Mouse (Mus musculus) small intestine, adult 2 months (tissue): ENCODE measurements around the gene Cd2bp2. TPM values are rescaled to one million over a fixed set of nuclear protein-coding genes. Genes with fewer than 3 reads are reported as not detected.
"Not testable (repeated sequence)": the region's sequence is repeated elsewhere in the genome, so short reads cannot be mapped to it uniquely, and the experiment has no call there.

ENCODE experiments used
- H3K27ac ChIP-seq: fragments of 200-500 bp; 2 replicates; pipeline ENCODE4 v1.5.1; 2012; ENCODE audit warnings: low read depth, low read length, control low read depth, inconsistent platforms; ENCODE audit not compliant: insufficient read depth
- H3K27me3 ChIP-seq: fragments of 200-500 bp; 2 replicates; pipeline ENCODE4 v1.6.1; 2012; ENCODE audit warnings: mild to moderate bottlenecking, moderate library complexity, low read length, inconsistent platforms; ENCODE audit not compliant: control insufficient read depth, insufficient read depth
- H3K36me3 ChIP-seq: fragments of 200-500 bp; 2 replicates; pipeline ENCODE4 v1.6.1; 2012; ENCODE audit warnings: mild to moderate bottlenecking, low read length, control low read depth, inconsistent platforms; ENCODE audit not compliant: control insufficient read depth, insufficient read depth
- H3K4me1 ChIP-seq: fragments of 200-500 bp; 2 replicates; pipeline ENCODE4 v1.6.1; 2012; ENCODE audit warnings: low read length, inconsistent platforms, mixed read lengths; ENCODE audit not compliant: control insufficient read depth, insufficient read depth, insufficient read length
- H3K4me3 ChIP-seq: fragments of 200-500 bp; 2 replicates; pipeline ENCODE4 v1.5.1; 2012; ENCODE audit warnings: low read depth, mild to moderate bottlenecking, control low read depth, inconsistent platforms, low read length, moderate library complexity
- CTCF ChIP-seq: fragments of 200-500 bp; IDR thresholded peaks from 2 replicates; pipeline ENCODE4 v1.5.1; 2012; ENCODE audit warnings: low read depth, mild to moderate bottlenecking, control low read depth, inconsistent platforms, low read length, moderate library complexity, mixed read lengths; ENCODE audit not compliant: insufficient replicate concordance, insufficient read length; ENCODE audit errors: extremely low read depth
- POLR2A ChIP-seq: fragments of 200-500 bp; IDR thresholded peaks from 2 replicates; pipeline ENCODE4 v1.6.1; 2012; ENCODE audit warnings: low read depth, mild to moderate bottlenecking, control low read depth, inconsistent platforms, low read length, moderate library complexity
- WGBS: fragments of 180-500 bp; shearing (Covaris S2); methylation state at CpG from one replicate; pipeline ENCODE4 v1.1.7; 2018; 5-methylcytosine and 5-hydroxymethylcytosine counted together
- polyA plus RNA-seq: library from polyadenylated mRNA; depleted of rRNA; stranded (reverse); fragments of >200 nt; gene quantifications from 2 replicates; pipeline ENCODE4 v1.2.3, GENCODE M21; 2012

The Cd2bp2 gene
- polyA plus RNA-seq, 1 experiment, result 13.9 TPM

DNA sequence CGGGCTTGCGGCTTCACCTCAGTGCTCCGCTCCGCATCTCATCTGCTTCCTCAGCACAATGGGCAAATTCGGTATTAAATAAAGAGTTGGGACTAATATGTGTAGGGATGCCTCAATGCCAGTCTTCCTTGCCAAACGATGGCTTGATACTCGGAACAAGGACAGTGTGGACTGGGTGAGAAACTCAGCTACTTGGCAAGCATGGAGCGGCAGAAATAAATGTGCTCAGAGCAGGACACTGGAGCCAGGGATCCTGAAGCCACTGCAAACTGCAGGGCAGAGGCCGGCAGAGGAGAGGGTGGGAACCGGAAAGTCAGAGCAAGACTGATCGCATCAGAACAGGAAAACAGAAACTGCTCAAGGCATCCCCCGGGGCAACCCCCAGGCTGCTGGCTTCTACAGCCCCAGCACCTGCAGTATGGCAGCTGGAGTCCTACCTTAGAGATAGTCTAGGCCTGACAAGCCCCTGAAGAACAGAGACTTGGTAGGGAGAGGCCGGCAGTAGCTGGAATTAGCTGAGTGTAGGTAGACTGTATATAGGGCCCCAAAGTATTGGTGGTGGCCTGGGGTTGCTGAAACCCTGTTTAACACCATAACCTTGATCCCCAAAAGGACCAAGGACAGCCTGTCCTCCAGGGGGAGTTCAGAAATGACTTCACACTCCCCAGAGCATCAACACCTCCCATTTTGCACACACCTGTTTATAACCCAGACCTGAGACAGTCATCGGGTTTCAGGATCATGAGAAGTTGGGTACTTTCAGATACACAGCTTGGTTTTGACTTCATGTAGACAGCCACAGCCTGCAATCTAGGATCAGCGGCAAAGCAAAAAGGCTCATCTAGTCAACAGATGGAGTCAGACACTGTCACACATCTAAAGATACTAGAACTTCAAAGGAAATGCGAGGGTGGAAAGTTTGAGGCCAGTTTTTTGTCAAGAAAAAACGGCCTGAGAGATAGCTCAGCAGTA lies 7.3 kb downstream of the Cd2bp2 start:
- WGBS, result 73% methylated on average over 17 of the region's 17 CpGs
- no peaks in the 10 kb centered on the region for H3K27me3 ChIP-seq
- H3K4me1 ChIP-seq, result peaks cover 5% of the 10 kb centered on the region; the same call in 1 of the 2 replicates
- no peak overlapping the region for H3K4me3 ChIP-seq
- peaks cover 22% of the 10 kb centered on the region for H3K36me3 ChIP-seq
- no peak for TF ChIP-seq CTCF
- no peak for TF ChIP-seq POLR2A
- H3K27ac ChIP-seq, result peak overlapping the region; percentile 69

DNA sequence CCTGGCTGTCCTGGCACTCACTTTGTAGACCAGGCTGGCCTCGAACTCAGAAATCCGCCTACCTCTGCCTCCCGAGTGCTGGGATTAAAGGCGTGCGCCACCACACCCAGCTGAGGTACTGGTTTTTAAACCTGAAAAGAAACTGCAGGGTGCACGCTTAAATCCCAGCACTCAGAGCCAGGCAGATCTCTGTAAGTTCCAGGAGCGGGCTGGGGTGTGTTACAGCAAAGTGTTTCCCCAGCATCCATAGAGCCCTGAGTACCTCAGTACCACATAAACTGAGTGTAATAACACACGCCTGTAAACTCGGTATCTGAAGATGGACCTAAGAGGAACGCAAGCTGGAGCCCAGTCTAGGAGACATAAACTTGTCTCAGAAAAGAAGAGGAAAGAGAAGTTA lies 8.5 kb downstream of the Cd2bp2 start:
- 79% methylated on average over 10 of the region's 10 CpGs for WGBS
- TF ChIP-seq CTCF (no peak), POLR2A (no peak)
- Histone ChIP-seq H3K36me3 (peaks cover 10% of the 10 kb centered on the region), H3K27me3 (no peaks in the 10 kb centered on the region), H3K4me3 (no peak overlapping the region), H3K27ac (no peak overlapping the region), H3K4me1 (peaks cover 5% of the 10 kb centered on the region; the same call in 1 of the 2 replicates)

DNA sequence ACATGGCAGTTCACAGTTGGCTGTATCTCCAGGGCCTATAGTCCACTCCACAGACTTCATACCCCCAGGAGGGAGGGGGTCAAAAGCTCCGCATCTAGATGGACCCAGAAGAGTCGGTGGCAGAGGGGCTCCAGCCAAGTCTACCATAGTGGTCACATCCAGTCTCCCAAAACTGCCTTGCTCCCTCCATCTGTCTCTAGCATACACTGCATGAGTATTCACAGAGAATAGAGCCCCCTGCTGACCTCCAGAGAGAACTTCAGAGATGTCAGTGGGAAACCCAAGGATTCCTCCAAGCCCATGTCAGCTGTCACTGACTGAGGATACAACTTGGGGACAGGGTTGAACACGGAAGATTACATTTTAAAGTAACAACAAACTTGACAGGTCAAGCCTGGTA lies 10.2 kb downstream of the Cd2bp2 start:
- Histone ChIP-seq H3K36me3 (no peaks in the 10 kb centered on the region), H3K27me3 (no peaks in the 10 kb centered on the region), H3K27ac (no peak overlapping the region), H3K4me1 (peaks cover 5% of the 10 kb centered on the region; the same call in 1 of the 2 replicates), H3K4me3 (no peak overlapping the region)
- TF ChIP-seq POLR2A, result no peak
- TF ChIP-seq CTCF, result peak; percentile 37; the same call in 1 of the 2 replicates
- 70% methylated on average over 3 of the region's 3 CpGs for WGBS

DNA sequence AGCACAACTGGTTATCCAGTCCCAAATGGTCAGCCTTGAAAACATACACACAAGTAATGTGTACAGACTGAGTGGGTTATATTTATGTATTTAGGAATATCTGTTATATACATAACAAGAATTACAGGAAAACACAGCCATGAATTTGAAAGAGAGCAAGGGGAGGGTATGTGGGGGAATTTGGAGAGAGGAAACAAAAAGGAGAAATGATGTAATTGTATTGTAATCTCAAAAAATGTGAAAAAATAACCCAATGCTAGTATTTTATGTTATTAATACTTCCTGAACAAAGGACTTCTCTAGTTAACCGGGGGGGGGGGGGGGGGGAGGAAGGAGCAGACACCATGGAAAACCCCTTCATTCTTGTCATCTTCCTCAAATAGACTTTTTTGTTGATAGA lies 11.1 kb downstream of the Cd2bp2 start:
- Histone ChIP-seq H3K27me3 (no peaks in the 10 kb centered on the region), H3K4me3 (no peak overlapping the region), H3K27ac (peak overlapping the region; percentile 41; the same call in 1 of the 2 replicates), H3K4me1 (peaks cover 5% of the 10 kb centered on the region; the same call in 1 of the 2 replicates), H3K36me3 (no peaks in the 10 kb centered on the region)
- no peak for TF ChIP-seq POLR2A
- TF ChIP-seq CTCF, result no peak
- 31% methylated on average over 1 of the region's 1 CpGs for WGBS

DNA sequence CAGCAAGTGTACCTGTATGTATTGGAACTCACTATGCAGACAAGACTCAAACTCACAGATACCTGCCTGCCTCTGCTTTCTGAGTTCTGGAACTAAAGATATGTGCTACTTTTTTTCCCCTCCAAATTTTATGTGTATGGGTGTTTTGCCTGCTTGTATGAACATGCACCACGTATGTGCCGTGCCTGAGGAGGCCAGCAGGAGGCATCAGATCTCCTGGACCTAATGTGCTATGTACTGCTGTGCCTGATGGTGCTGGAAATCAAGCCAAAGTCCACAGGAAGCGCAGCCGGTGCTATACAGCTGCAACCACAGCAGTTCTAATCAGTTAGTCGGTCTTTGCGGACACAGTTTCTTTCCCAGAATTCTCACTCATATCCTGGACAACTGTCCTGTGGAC lies 12.0 kb downstream of the Cd2bp2 start:
- Histone ChIP-seq H3K27ac (peak overlapping the region; percentile 41; the same call in 1 of the 2 replicates), H3K4me1 (peaks cover 3% of the 10 kb centered on the region; the same call in 1 of the 2 replicates), H3K27me3 (no peaks in the 10 kb centered on the region), H3K4me3 (no peak overlapping the region), H3K36me3 (no peaks in the 10 kb centered on the region)
- TF ChIP-seq POLR2A, result no peak
- TF ChIP-seq CTCF, result peak; percentile 57; the same call in 1 of the 2 replicates
- 39% methylated on average over 6 of the region's 6 CpGs for WGBS

DNA sequence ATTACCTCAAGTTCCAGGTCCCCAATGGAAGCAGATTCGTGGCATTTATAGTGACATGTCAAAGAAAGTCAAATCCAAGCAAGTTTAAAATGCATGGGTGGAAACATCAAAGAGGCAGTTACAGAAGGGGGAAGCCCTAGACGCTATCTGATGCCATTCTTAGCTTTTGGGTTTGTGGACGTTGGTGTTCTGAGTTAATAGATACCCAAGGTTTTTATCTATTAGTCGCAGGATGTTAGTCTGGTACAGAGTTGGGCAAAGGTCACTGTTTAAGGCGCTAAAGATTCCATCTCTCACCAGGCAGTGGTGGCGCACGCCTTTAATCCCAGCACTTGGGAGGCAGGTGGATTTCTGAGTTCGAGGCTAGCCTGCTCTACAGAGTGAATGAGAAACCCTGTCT lies 12.5 kb downstream of the Cd2bp2 start:
- peaks cover 3% of the 10 kb centered on the region; the same call in 1 of the 2 replicates for H3K4me1 ChIP-seq
- no peak overlapping the region for H3K27ac ChIP-seq
- TF ChIP-seq POLR2A (no peak), CTCF (no peak)
- H3K4me3 ChIP-seq, result no peak overlapping the region
- H3K27me3 ChIP-seq, result no peaks in the 10 kb centered on the region
- 24% methylated on average over 8 of the region's 8 CpGs for WGBS
- no peaks in the 10 kb centered on the region for H3K36me3 ChIP-seq

DNA sequence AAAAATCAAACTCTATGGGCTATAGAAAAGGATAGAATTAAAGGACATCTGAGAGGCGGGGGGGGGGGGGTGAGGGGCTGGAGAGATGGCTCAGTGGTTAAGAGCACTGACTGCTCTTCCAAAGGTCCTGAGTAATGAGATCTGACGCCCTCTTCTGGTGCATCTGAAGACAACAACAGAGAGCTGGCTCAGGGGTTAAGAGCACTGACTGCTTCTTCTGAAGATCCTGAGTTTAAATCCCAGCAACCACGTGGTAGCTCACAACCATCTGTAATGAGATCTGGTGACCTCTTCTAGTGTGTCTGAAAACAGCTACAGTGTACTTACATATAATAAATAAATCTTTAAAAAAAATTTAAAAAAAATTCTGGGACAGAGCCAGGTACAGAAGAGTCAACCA lies 14.1 kb downstream of the Cd2bp2 start:
- not testable (repeated sequence) for H3K27ac ChIP-seq, H3K4me3 ChIP-seq, H3K27me3 ChIP-seq, H3K4me1 ChIP-seq, H3K36me3 ChIP-seq
- WGBS, result 57% methylated on average over 3 of the region's 3 CpGs
